Mouse (Mus musculus) limb, embryonic 15.5 days (tissue): ENCODE measurements around the gene Chchd3. TPM values are rescaled to one million over a fixed set of nuclear protein-coding genes. Genes with fewer than 3 reads are reported as not detected.

ENCODE experiments used
- ATAC-seq: fragments of 200-750 bp; cut with Nextera tagmentation; 2 replicates; pipeline ENCODE4 v1.8.0; 2017; ENCODE audit warnings: low read depth, moderate TSS enrichment; ENCODE audit not compliant: insufficient number of reproducible peaks, low FRiP score, low TSS enrichment
- H3K27ac ChIP-seq: fragments of 300-500 bp; sonication (generic); 2 replicates; pipeline ENCODE4 v1.5.1; 2015; ENCODE audit warnings: moderate library complexity, mild to moderate bottlenecking, inconsistent platforms
- H3K27me3 ChIP-seq: fragments of 300-500 bp; sonication (generic); 2 replicates; pipeline ENCODE4 v1.6.1; 2015; ENCODE audit warnings: inconsistent platforms
- H3K36me3 ChIP-seq: fragments of 300-500 bp; sonication (generic); 2 replicates; pipeline ENCODE4 v1.6.1; 2015; ENCODE audit warnings: inconsistent platforms
- H3K4me1 ChIP-seq: fragments of 300-500 bp; sonication (generic); 2 replicates; pipeline ENCODE4 v1.6.1; 2015; ENCODE audit warnings: inconsistent platforms
- H3K4me2 ChIP-seq: fragments of 300-500 bp; sonication (generic); 2 replicates; pipeline ENCODE4 v1.6.1; 2015; ENCODE audit warnings: mild to moderate bottlenecking, inconsistent platforms
- H3K4me3 ChIP-seq: fragments of 300-500 bp; sonication (generic); 2 replicates; pipeline ENCODE4 v1.5.1; 2015; ENCODE audit warnings: mild to moderate bottlenecking, inconsistent platforms
- H3K9ac ChIP-seq: fragments of 300-500 bp; sonication (generic); 2 replicates; pipeline ENCODE4 v1.6.1; 2015; ENCODE audit warnings: inconsistent platforms
- H3K9me3 ChIP-seq: fragments of 300-500 bp; sonication (generic); 2 replicates; pipeline ENCODE4 v1.6.1; 2016; ENCODE audit warnings: inconsistent platforms
- WGBS: fragments of 180-500 bp; shearing (Covaris S2); methylation state at CpG from one replicate; pipeline ENCODE4 v1.1.7; 2015; 5-methylcytosine and 5-hydroxymethylcytosine counted together
- polyA plus RNA-seq: library from polyadenylated mRNA; unstranded; fragments of >200 nt; fragmentation: Nextera tagmentation; extraction: Ambion mirVana; gene quantifications from 2 replicates; pipeline ENCODE4 v1.2.1, GENCODE M21; 2015

Gene Chchd3
- 97.8 and 106 TPM in 2 replicates for polyA plus RNA-seq

- H3K9me3 ChIP-seq: no peaks in the 10 kb centered on the region
- WGBS: under 1% methylated on average over 50 of the region's 50 CpGs
- peak within 1 kb of the TSS; percentile 72 for H3K27ac ChIP-seq
Measured at GRCm38 (mm10) chr6:33059735-33060576, at the start of gene Chchd3. TSS of gene Chchd3 (minus strand) at chr6:33060260.

GRCm38 (mm10) chr6:33104661-33105060 lies 44.6 kb upstream of the Chchd3 start:
- no peak for ATAC-seq

More at GRCm38 (mm10) chr6:33059735-33060576, at the start of gene Chchd3:
- peaks cover 2% of the 10 kb centered on the region; the same call in 1 of the 2 replicates for H3K36me3 ChIP-seq
- peak within 1 kb of the TSS; percentile 93 for H3K4me3 ChIP-seq
- peaks cover 11% of the 10 kb centered on the region for H3K4me1 ChIP-seq
- H3K4me2 ChIP-seq: peak within 1 kb of the TSS; percentile 70
- ATAC-seq: peak; percentile 98
- no peaks in the 10 kb centered on the region for H3K27me3 ChIP-seq
- peak within 1 kb of the TSS; percentile 65 for H3K9ac ChIP-seq

GRCm38 (mm10) chr6:33098903-33099302 lies 38.8 kb upstream of the Chchd3 start:
- Histone ChIP-seq H3K4me3 (no peak overlapping the region), H3K9me3 (no peaks in the 10 kb centered on the region), H3K4me1 (0 out of 2 replicates have a peak, but pooled peaks cover 4% of the 10 kb centered on the region), H3K9ac (no peak overlapping the region), H3K27ac (no peak overlapping the region), H3K4me2 (no peak overlapping the region), H3K36me3 (no peaks in the 10 kb centered on the region), H3K27me3 (no peaks in the 10 kb centered on the region)
- WGBS: 79% methylated on average over 4 of the region's 4 CpGs
- no peak for ATAC-seq

More at GRCm38 (mm10) chr6:33104661-33105060, 44.6 kb upstream of the Chchd3 start:
- Histone ChIP-seq H3K36me3 (no peaks in the 10 kb centered on the region), H3K4me2 (no peak overlapping the region), H3K9ac (no peak overlapping the region), H3K4me1 (no peaks in the 10 kb centered on the region), H3K27ac (no peak overlapping the region), H3K4me3 (no peak overlapping the region), H3K27me3 (no peaks in the 10 kb centered on the region), H3K9me3 (no peaks in the 10 kb centered on the region)
- 79% methylated on average over 6 of the region's 6 CpGs for WGBS

GRCm38 (mm10) chr6:33094671-33095233 lies 34.7 kb upstream of the Chchd3 start:
- Histone ChIP-seq H3K27me3 (no peaks in the 10 kb centered on the region), H3K36me3 (no peaks in the 10 kb centered on the region), H3K9ac (no peak overlapping the region), H3K4me1 (0 out of 2 replicates have a peak, but pooled peaks cover 4% of the 10 kb centered on the region), H3K4me3 (no peak overlapping the region), H3K9me3 (no peaks in the 10 kb centered on the region), H3K4me2 (no peak overlapping the region), H3K27ac (no peak overlapping the region)
- ATAC-seq: no peak
- 25% methylated on average over 8 of the region's 8 CpGs for WGBS

- Histone ChIP-seq H3K4me3 (no peak overlapping the region), H3K9ac (no peak overlapping the region), H3K4me1 (no peaks in the 10 kb centered on the region), H3K36me3 (no peaks in the 10 kb centered on the region), H3K27ac (no peak overlapping the region), H3K9me3 (no peaks in the 10 kb centered on the region), H3K27me3 (no peaks in the 10 kb centered on the region), H3K4me2 (no peak overlapping the region)
- no peak for ATAC-seq
- WGBS: 83% methylated on average over 1 of the region's 1 CpGs
Measured at GRCm38 (mm10) chr6:33080186-33080585, 20.1 kb upstream of the Chchd3 start.

- no peaks in the 10 kb centered on the region for H3K27me3 ChIP-seq
- 45% methylated on average over 19 of the region's 19 CpGs for WGBS
- no peaks in the 10 kb centered on the region for H3K9me3 ChIP-seq
- H3K4me1 ChIP-seq: no peaks in the 10 kb centered on the region
- H3K9ac ChIP-seq: no peak overlapping the region
- no peak for ATAC-seq
- no peak overlapping the region for H3K4me3 ChIP-seq
- no peaks in the 10 kb centered on the region for H3K36me3 ChIP-seq
- H3K4me2 ChIP-seq: no peak overlapping the region
- H3K27ac ChIP-seq: no peak overlapping the region
Measured at GRCm38 (mm10) chr6:33078260-33078936, 18.3 kb upstream of the Chchd3 start.

- no peak for ATAC-seq
- Histone ChIP-seq H3K4me1 (no peaks in the 10 kb centered on the region), H3K9me3 (no peaks in the 10 kb centered on the region), H3K9ac (no peak overlapping the region), H3K4me2 (no peak overlapping the region), H3K27ac (no peak overlapping the region), H3K4me3 (no peak overlapping the region), H3K27me3 (0 out of 2 replicates have a peak, but pooled peaks cover 5% of the 10 kb centered on the region), H3K36me3 (no peaks in the 10 kb centered on the region)
- 71% methylated on average over 4 of the region's 4 CpGs for WGBS
Measured at GRCm38 (mm10) chr6:33066462-33066861, 6.4 kb upstream of the Chchd3 start.

- Histone ChIP-seq H3K4me2 (peak overlapping the region; percentile 70), H3K4me1 (peaks cover 11% of the 10 kb centered on the region), H3K27ac (no peak overlapping the region), H3K36me3 (peaks cover 7% of the 10 kb centered on the region; the same call in 1 of the 2 replicates), H3K9me3 (no peaks in the 10 kb centered on the region), H3K4me3 (peak overlapping the region; percentile 93), H3K9ac (peak overlapping the region; percentile 65), H3K27me3 (no peaks in the 10 kb centered on the region)
- no peak for ATAC-seq
- WGBS: 25% methylated on average over 7 of the region's 7 CpGs
Measured at GRCm38 (mm10) chr6:33059276-33059675, 784 bp downstream of the Chchd3 start.

GRCm38 (mm10) chr6:33056392-33056791 lies 3.7 kb downstream of the Chchd3 start:
- Histone ChIP-seq H3K27me3 (no peaks in the 10 kb centered on the region), H3K27ac (no peak overlapping the region), H3K36me3 (peaks cover 9% of the 10 kb centered on the region; the same call in 1 of the 2 replicates), H3K4me1 (peaks cover 11% of the 10 kb centered on the region), H3K9me3 (no peaks in the 10 kb centered on the region), H3K4me2 (no peak overlapping the region), H3K9ac (no peak overlapping the region), H3K4me3 (no peak overlapping the region)
- ATAC-seq: no peak
- 59% methylated on average over 4 of the region's 4 CpGs for WGBS

GRCm38 (mm10) chr6:33055663-33056062 lies 4.4 kb downstream of the Chchd3 start:
- no peaks in the 10 kb centered on the region for H3K9me3 ChIP-seq
- no peak overlapping the region for H3K4me3 ChIP-seq
- peaks cover 11% of the 10 kb centered on the region for H3K4me1 ChIP-seq
- H3K36me3 ChIP-seq: peaks cover 9% of the 10 kb centered on the region; the same call in 1 of the 2 replicates
- 94% methylated on average over 4 of the region's 4 CpGs for whole genome bisulfite sequencing
- H3K9ac ChIP-seq: no peak overlapping the region
- no peaks in the 10 kb centered on the region for H3K27me3 ChIP-seq
- no peak overlapping the region for H3K4me2 ChIP-seq
- H3K27ac ChIP-seq: no peak overlapping the region
- no peak for ATAC-seq

- Histone ChIP-seq H3K9ac (no peak overlapping the region), H3K27me3 (no peaks in the 10 kb centered on the region), H3K4me3 (no peak overlapping the region), H3K4me1 (peaks cover 11% of the 10 kb centered on the region), H3K27ac (no peak overlapping the region), H3K9me3 (no peaks in the 10 kb centered on the region), H3K4me2 (no peak overlapping the region), H3K36me3 (peaks cover 9% of the 10 kb centered on the region; the same call in 1 of the 2 replicates)
- no peak for ATAC-seq
- WGBS: 88% methylated on average over 4 of the region's 4 CpGs
Measured at GRCm38 (mm10) chr6:33054946-33055345, 5.1 kb downstream of the Chchd3 start.
